Mouse (Mus musculus): Measurements from ENCODE around the gene Tpm1. TPM values are rescaled to one million over a fixed set of nuclear protein-coding genes. Genes with fewer than 3 reads are reported as not detected.
A peak's percentile ranks its signal among the peaks of the same experiment; 100 is the strongest.

Tpm1 gene
- total RNA-seq, 1 experiment, result 860 TPM

GRCm38 (mm10) chr9:67043231-67044199, 5.7 kb downstream of the Tpm1 start:
- Histone ChIP-seq H3K9me3 (ENCODE audit: control insufficient read depth, insufficient read depth, low read depth, low read length) (no peaks in the 10 kb centered on the region), H3K4me3 (ENCODE audit: insufficient read depth in 1 of 2, low read depth in 1 of 2, low read length in 2 of 2, poor library complexity in 1 of 2, severe bottlenecking in 1 of 2) (peak overlapping the region; percentile 82 to 97), H3K4me1 (ENCODE audit: control insufficient read depth in 2 of 2, insufficient read depth in 2 of 2, low read length in 2 of 2, poor library complexity in 1 of 2) (peaks cover 13 to 16% of the 10 kb centered on the region in 2 experiments), H3K27ac (ENCODE audit: insufficient read depth, low read depth, low read length, poor library complexity, severe bottlenecking) (peak overlapping the region; percentile 85), H3K9ac (ENCODE audit: insufficient read depth, low read depth, low read length, poor library complexity, severe bottlenecking) (peak overlapping the region; percentile 90), H3K36me3 (ENCODE audit: control insufficient read depth, insufficient read depth, low read length, poor library complexity, severe bottlenecking) (no peaks in the 10 kb centered on the region; the same call in 1 of the 2 replicates)
- DNase-seq (ENCODE audit: low read depth, low spot score), result peak; percentile 96
- TF ChIP-seq HCFC1 (IDR thresholded peaks at IDR 0.05; ENCODE audit: borderline replicate concordance, insufficient read depth, low read length) (0 out of 2 replicates have a peak, but pooled peaks have one; percentile 20), ZC3H11A (IDR thresholded peaks at IDR 0.05; ENCODE audit: borderline replicate concordance, low read depth, low read length) (peak; percentile 56; the same call in 1 of the 2 replicates), CHD2 (IDR thresholded peaks at IDR 0.05; ENCODE audit: low read depth, low read length) (no peak), ZNF384 (IDR thresholded peaks at IDR 0.05; ENCODE audit: low read depth, low read length) (no peak), MAFK (IDR thresholded peaks at IDR 0.05; ENCODE audit: insufficient read depth, low read depth, low read length) (no peak)
- in situ Hi-C loops (cut with MboI; ENCODE audit: low sequenced_read_pairs in 2 of 2, unreplicated experiment in 2 of 2), result no loop called here

- H3K4me3 ChIP-seq (ENCODE audit: insufficient read depth in 1 of 2, low read depth in 1 of 2, low read length in 2 of 2, poor library complexity in 1 of 2, severe bottlenecking in 1 of 2), result peak overlapping the region; percentile 82 to 97
- TF ChIP-seq ZNF384 (IDR thresholded peaks at IDR 0.05; ENCODE audit: low read depth, low read length), result no peak
- TF ChIP-seq MAFK (IDR thresholded peaks at IDR 0.05; ENCODE audit: insufficient read depth, low read depth, low read length), result no peak
- TF ChIP-seq HCFC1 (IDR thresholded peaks at IDR 0.05; ENCODE audit: borderline replicate concordance, insufficient read depth, low read length), result no peak
- TF ChIP-seq ZC3H11A (IDR thresholded peaks at IDR 0.05; ENCODE audit: borderline replicate concordance, low read depth, low read length), result no peak
- no peak for TF ChIP-seq CHD2 (IDR thresholded peaks at IDR 0.05; ENCODE audit: low read depth, low read length)
- H3K36me3 ChIP-seq (ENCODE audit: control insufficient read depth, insufficient read depth, low read length, poor library complexity, severe bottlenecking), result no peaks in the 10 kb centered on the region; the same call in 1 of the 2 replicates
- H3K27ac ChIP-seq (ENCODE audit: insufficient read depth, low read depth, low read length, poor library complexity, severe bottlenecking), result no peak overlapping the region
- H3K9me3 ChIP-seq (ENCODE audit: control insufficient read depth, insufficient read depth, low read depth, low read length), result no peaks in the 10 kb centered on the region
- in situ Hi-C loops (cut with MboI; ENCODE audit: low sequenced_read_pairs in 2 of 2, unreplicated experiment in 2 of 2), result no loop called here
- peak overlapping the region; percentile 90; the same call in 1 of the 2 replicates for H3K9ac ChIP-seq (ENCODE audit: insufficient read depth, low read depth, low read length, poor library complexity, severe bottlenecking)
- H3K4me1 ChIP-seq (ENCODE audit: control insufficient read depth in 2 of 2, insufficient read depth in 2 of 2, low read length in 2 of 2, poor library complexity in 1 of 2), result peaks cover 13 to 16% of the 10 kb centered on the region in 2 experiments
- no peak for DNase-seq (ENCODE audit: low read depth, low spot score)
Observed at GRCm38 (mm10) chr9:67042813-67043207, 6.4 kb downstream of the Tpm1 start.

- in situ Hi-C loops (cut with MboI; ENCODE audit: low sequenced_read_pairs in 2 of 2, unreplicated experiment in 2 of 2), result no loop called here
- Histone ChIP-seq H3K27ac (ENCODE audit: insufficient read depth, low read depth, low read length, poor library complexity, severe bottlenecking) (no peak overlapping the region), H3K9ac (ENCODE audit: insufficient read depth, low read depth, low read length, poor library complexity, severe bottlenecking) (peak overlapping the region; percentile 15; the same call in 1 of the 2 replicates), H3K4me1 (ENCODE audit: control insufficient read depth in 2 of 2, insufficient read depth in 2 of 2, low read length in 2 of 2, poor library complexity in 1 of 2) (peaks cover 13 to 14% of the 10 kb centered on the region in 2 experiments), H3K36me3 (ENCODE audit: control insufficient read depth, insufficient read depth, low read length, poor library complexity, severe bottlenecking) (peaks cover 2% of the 10 kb centered on the region; the same call in 1 of the 2 replicates), H3K4me3 (ENCODE audit: insufficient read depth in 1 of 2, low read depth in 1 of 2, low read length in 2 of 2, poor library complexity in 1 of 2, severe bottlenecking in 1 of 2) (peak overlapping the region; percentile 37 to 82), H3K9me3 (ENCODE audit: control insufficient read depth, insufficient read depth, low read depth, low read length) (no peaks in the 10 kb centered on the region)
- TF ChIP-seq ZC3H11A (IDR thresholded peaks at IDR 0.05; ENCODE audit: borderline replicate concordance, low read depth, low read length), result no peak
- TF ChIP-seq MAFK (IDR thresholded peaks at IDR 0.05; ENCODE audit: insufficient read depth, low read depth, low read length), result no peak
- no peak for TF ChIP-seq CHD2 (IDR thresholded peaks at IDR 0.05; ENCODE audit: low read depth, low read length)
- no peak for TF ChIP-seq ZNF384 (IDR thresholded peaks at IDR 0.05; ENCODE audit: low read depth, low read length)
- TF ChIP-seq HCFC1 (IDR thresholded peaks at IDR 0.05; ENCODE audit: borderline replicate concordance, insufficient read depth, low read length), result no peak
- DNase-seq (ENCODE audit: low read depth, low spot score), result no peak
Observed at GRCm38 (mm10) chr9:67041840-67042812, 7.1 kb downstream of the Tpm1 start.
